Mouse (Mus musculus): Measurements from ENCODE around the gene Gpkow. TPM values are rescaled to one million over a fixed set of nuclear protein-coding genes. Genes with fewer than 3 reads are reported as not detected.
A peak's percentile ranks its signal among the peaks of the same experiment; 100 is the strongest.

Gpkow gene
- total and polyA plus RNA-seq, 3 experiments, result 9.3 to 32.2 (median 14.6) TPM

DNA sequence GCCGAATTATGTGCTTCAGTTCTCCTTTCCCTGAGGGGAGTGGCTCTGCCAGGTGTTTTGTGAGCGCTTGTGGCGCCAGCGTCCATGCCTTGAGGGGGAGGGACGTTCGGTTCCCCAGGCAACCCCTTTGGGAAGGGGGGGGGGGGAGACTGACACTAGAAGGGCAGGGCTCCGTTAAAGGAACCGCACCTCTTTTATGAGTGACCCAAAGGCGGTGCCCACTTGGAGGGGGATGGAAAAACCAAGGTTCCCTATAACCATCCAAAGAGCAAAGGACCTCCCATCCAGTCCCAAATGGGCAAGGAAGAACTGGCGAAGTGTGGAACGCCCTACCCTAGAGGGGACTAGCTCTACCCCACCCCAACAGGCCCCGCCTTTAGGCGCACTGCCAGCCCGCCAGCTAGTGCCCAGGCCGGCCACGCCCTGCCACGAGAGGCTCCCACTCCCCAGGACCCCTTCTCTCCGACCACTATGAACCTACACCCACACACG, 26.5 kb upstream of the Gpkow start (continued):
- no peak for TF ChIP-seq NRF1 (IDR thresholded peaks at IDR 0.05; ENCODE audit: low read depth, low read length)
- no peak for TF ChIP-seq GABPA (IDR thresholded peaks at IDR 0.05; ENCODE audit: insufficient replicate concordance, low read depth, low read length)
- TF ChIP-seq IRF4 (IDR thresholded peaks at IDR 0.05; ENCODE audit: low read depth, low read length), result 0 out of 2 replicates have a peak, but pooled peaks have one; percentile 2
- peak; percentile 88 for TF ChIP-seq MAZ (IDR thresholded peaks at IDR 0.05; ENCODE audit: low read depth, low read length)
- TF ChIP-seq EP300 (IDR thresholded peaks at IDR 0.05; ENCODE audit: low read length), result no peak; the same call in 1 of the 2 replicates
- TF ChIP-seq HCFC1 (IDR thresholded peaks at IDR 0.05; ENCODE audit: low read depth, low read length), result no peak
- TF ChIP-seq MAX (IDR thresholded peaks at IDR 0.05; ENCODE audit: low read length), result peak; percentile 49

DNA sequence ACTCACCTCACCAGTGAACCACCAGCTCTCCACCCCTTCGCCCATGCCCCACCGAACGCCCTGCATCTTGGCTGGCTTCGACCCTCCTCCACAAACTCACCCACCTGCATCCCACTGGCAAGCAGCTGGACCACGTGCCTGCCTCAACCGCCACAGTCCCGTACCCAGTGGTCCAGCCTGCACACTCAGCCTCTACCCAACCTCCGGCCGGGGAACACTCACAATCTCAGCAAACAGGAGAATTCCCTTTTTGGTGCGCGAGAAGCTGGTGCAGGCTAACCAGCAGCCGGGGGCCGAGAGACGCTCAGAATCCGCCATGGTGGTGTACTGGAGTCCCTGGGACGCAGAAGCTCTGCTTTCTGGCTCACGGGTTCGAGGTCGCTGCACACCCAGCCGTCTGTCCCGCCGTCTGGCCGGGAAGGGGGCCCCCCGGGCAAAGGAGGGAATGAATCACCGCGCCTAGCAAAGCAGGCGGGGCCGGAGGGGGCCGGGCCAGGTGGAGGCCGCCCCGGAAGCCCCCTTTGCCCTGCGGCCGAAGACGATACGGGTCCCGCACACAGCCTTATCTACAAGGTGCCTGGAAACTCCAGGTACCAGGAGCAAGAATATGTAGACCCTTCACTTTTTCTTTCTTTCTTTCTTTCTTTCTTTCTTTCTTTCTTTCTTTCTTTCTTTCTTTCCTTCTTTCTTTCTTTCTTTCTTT, 25.9 kb upstream of the Gpkow start, which contains the start of gene Plp2:
Gene Plp2 (minus strand): TSS at position 470 of the 703 bp plus-strand sequence.
- dilution Hi-C loops (cut with MboI; ENCODE audit: extremely low pct_ligation_motif_present, extremely low pct_unique_long_range_greater_than_20kb, low sequenced_read_pairs) (no loop called here), in situ Hi-C loops (cut with MboI; ENCODE audit: low pct_ligation_motif_present, low pct_unique_long_range_greater_than_20kb, low sequenced_read_pairs) (no loop called here)
- Histone ChIP-seq H3K9me3 (replicated peaks; ENCODE audit: low read length) (no peaks in the 10 kb centered on the region), H3K4me1 (ENCODE audit: control insufficient read depth in 1 of 2, insufficient read depth in 2 of 2) (peaks cover 8 to 19% of the 10 kb centered on the region in 2 experiments; a peak in 3 of 4 replicates), H3K36me3 (replicated peaks in 1 of 2; ENCODE audit: control insufficient read depth in 1 of 2, insufficient read depth in 1 of 2, low read length in 1 of 2) (peaks cover 23 to 25% of the 10 kb centered on the region in 2 experiments), H3K27ac (ENCODE audit: insufficient read depth, low read depth) (peak within 1 kb of the TSS; percentile 96), H3K4me2 (ENCODE audit: insufficient read depth, low read depth, poor library complexity, severe bottlenecking) (peak within 1 kb of the TSS; percentile 95), H3K9ac (ENCODE audit: insufficient read depth, low read depth) (peak within 1 kb of the TSS; percentile 89), H3K79me2 (replicated peaks; ENCODE audit: control insufficient read depth, extremely low read depth, insufficient read depth, poor library complexity, severe bottlenecking) (peaks cover 15% of the 10 kb centered on the region), H3K4me3 (replicated peaks in 1 of 3; ENCODE audit: low read depth in 2 of 3, low read length in 2 of 3, poor library complexity in 1 of 3) (peak within 1 kb of the TSS; percentile 67 to 93 (median 72)), H3K27me3 (replicated peaks) (no peaks in the 10 kb centered on the region)
- peak; percentile 68 for DNase-seq (ENCODE audit: extremely low read depth)
- TF ChIP-seq ZMIZ1 (IDR thresholded peaks at IDR 0.05; ENCODE audit: low read depth, low read length) (no peak), TCF12 (IDR thresholded peaks at IDR 0.05; ENCODE audit: low read depth, low read length) (peak; percentile 78), ZC3H11A (IDR thresholded peaks at IDR 0.05; ENCODE audit: low read depth, low read length) (no peak), MAFK (IDR thresholded peaks at IDR 0.05; ENCODE audit: insufficient replicate concordance, low read length) (no peak), ZNF384 (IDR thresholded peaks at IDR 0.05; ENCODE audit: low read depth, low read length) (no peak), POLR2AphosphoS2 (IDR thresholded peaks at IDR 0.05; ENCODE audit: low read depth, low read length) (no peak), RCOR1 (conservative IDR thresholded peaks at IDR 0.05; ENCODE audit: low read depth, low read length) (no peak), PAX5 (IDR thresholded peaks at IDR 0.05; ENCODE audit: low read length) (no peak), USF2 (conservative IDR thresholded peaks at IDR 0.05; ENCODE audit: low read depth, low read length) (no peak), JUN (IDR thresholded peaks at IDR 0.05; ENCODE audit: insufficient read depth, low read depth, low read length) (no peak), ETS1 (conservative IDR thresholded peaks at IDR 0.05; ENCODE audit: low read depth, low read length) (peak; percentile 57), HCFC1 (IDR thresholded peaks at IDR 0.05; ENCODE audit: low read depth, low read length) (peak; percentile 50), IRF4 (IDR thresholded peaks at IDR 0.05; ENCODE audit: low read depth, low read length) (peak; percentile 84), CHD2 (IDR thresholded peaks at IDR 0.05; ENCODE audit: low read length) (no peak), GABPA (IDR thresholded peaks at IDR 0.05; ENCODE audit: insufficient replicate concordance, low read depth, low read length) (no peak), MAZ (IDR thresholded peaks at IDR 0.05; ENCODE audit: low read depth, low read length) (peak; percentile 65; the same call in 1 of the 2 replicates), ELF1 (IDR thresholded peaks at IDR 0.05; ENCODE audit: low read depth, low read length) (peak; percentile 66), E2F4 (IDR thresholded peaks at IDR 0.05; ENCODE audit: insufficient replicate concordance, low read depth, low read length) (no peak), TBP (conservative IDR thresholded peaks at IDR 0.05; ENCODE audit: low read depth, low read length) (peak; percentile 69; the same call in 1 of the 2 replicates), CTCF (conservative IDR thresholded peaks at IDR 0.05 in 1 of 2, IDR thresholded peaks at IDR 0.05 in 1 of 2; ENCODE audit: low read depth in 2 of 2, low read length in 2 of 2) (no peak), NRF1 (IDR thresholded peaks at IDR 0.05; ENCODE audit: low read depth, low read length) (no peak), MEF2A (IDR thresholded peaks at IDR 0.05; ENCODE audit: borderline replicate concordance, low read depth, low read length) (no peak), RAD21 (IDR thresholded peaks at IDR 0.05; ENCODE audit: low read depth, low read length) (no peak), KAT2A (IDR thresholded peaks at IDR 0.05; ENCODE audit: insufficient replicate concordance, low read length) (no peak), UBTF (IDR thresholded peaks at IDR 0.05; ENCODE audit: low read depth, low read length) (no peak), JUND (conservative IDR thresholded peaks at IDR 0.05; ENCODE audit: low read depth, low read length) (no peak), USF1 (IDR thresholded peaks at IDR 0.05; ENCODE audit: low read depth, low read length) (no peak), NELFE (IDR thresholded peaks at IDR 0.05; ENCODE audit: low read depth, low read length) (peak; percentile 71), POLR2A (IDR thresholded peaks at IDR 0.05; ENCODE audit: low read depth, low read length) (peak; percentile 56), MXI1 (IDR thresholded peaks at IDR 0.05; ENCODE audit: low read depth, low read length) (0 out of 2 replicates have a peak, but pooled peaks have one; percentile 13), MAX (IDR thresholded peaks at IDR 0.05; ENCODE audit: low read length) (0 out of 2 replicates have a peak, but pooled peaks have one; percentile 1), ZKSCAN1 (IDR thresholded peaks at IDR 0.05; ENCODE audit: borderline replicate concordance, low read depth, low read length) (no peak), EP300 (IDR thresholded peaks at IDR 0.05; ENCODE audit: low read length) (peak; percentile 33; the same call in 1 of the 2 replicates), SMC3 (IDR thresholded peaks at IDR 0.05; ENCODE audit: low read depth, low read length) (no peak)

Data from CH12.LX (cell line).